Mouse (Mus musculus) E14TG2a.4 (cell line): ENCODE data around the gene Ly6g5b.

Source experiments
- CTCF ChIP-seq: conservative IDR thresholded peaks from 2 replicates; pipeline ENCODE4 v1.5.1; 2014; ENCODE audit warnings: low read length
- NANOG ChIP-seq: IDR thresholded peaks from 2 replicates; pipeline ENCODE4 v1.6.1; 2014; ENCODE audit warnings: borderline replicate concordance, low read length, mixed read lengths
- POU5F1 ChIP-seq: IDR thresholded peaks from 2 replicates; pipeline ENCODE4 v1.6.1; 2014; ENCODE audit warnings: low read length, borderline replicate concordance

DNA sequence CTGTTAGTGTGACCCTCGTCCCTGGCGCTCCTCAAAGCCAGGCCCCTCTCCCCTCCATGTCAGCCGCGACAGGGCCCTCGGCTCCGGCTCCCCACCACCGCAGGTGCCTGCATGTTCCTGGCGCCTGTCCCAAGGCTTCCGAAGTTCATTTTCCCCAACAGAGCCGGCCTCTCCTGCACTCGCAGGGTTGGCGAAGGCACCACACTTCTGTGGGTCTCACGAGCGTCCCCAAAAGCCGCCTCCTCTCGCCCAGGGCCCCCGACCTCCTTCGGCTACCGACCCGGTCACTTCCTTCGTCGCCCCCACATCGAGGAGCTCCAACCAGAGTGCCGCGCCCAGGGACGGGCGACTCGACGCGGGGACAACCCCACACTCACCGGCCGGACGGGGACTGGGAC, 5.5 kb upstream of the Ly6g5b start:
- TF ChIP-seq CTCF (no peak), NANOG (no peak), POU5F1 (no peak)
